Mouse (Mus musculus): ENCODE measurements around the gene Dph3. TPM values are rescaled to one million over a fixed set of nuclear protein-coding genes. Genes with fewer than 3 reads are reported as not detected.

Gene Dph3
- polyA plus RNA-seq, 1 experiment from 2014 or later, result 99.9 TPM

Other genes with a start within 250 kb of the Dph3 start
- gene Galnt15, start 56.7 kb downstream of the Dph3 start, polyA plus RNA-seq (2014; fragmentation: Nextera tagmentation; extraction: Ambion mirVana), result 0.05 TPM in 2 replicates
- 20.2 and 20.7 TPM in 2 replicates for gene Oxnad1, start 355 bp downstream of the Dph3 start, polyA plus RNA-seq (2014; fragmentation: Nextera tagmentation; extraction: Ambion mirVana)
- not detected in 2 replicates for gene Msmb, start 56.3 kb upstream of the Dph3 start, polyA plus RNA-seq (2014; fragmentation: Nextera tagmentation; extraction: Ambion mirVana)
- gene Ncoa4, start 74.1 kb upstream of the Dph3 start, polyA plus RNA-seq (2014; fragmentation: Nextera tagmentation; extraction: Ambion mirVana), result 102 and 105 TPM in 2 replicates
- 274 TPM in 2 replicates for gene Timm23, start 116.2 kb upstream of the Dph3 start, polyA plus RNA-seq (2014; fragmentation: Nextera tagmentation; extraction: Ambion mirVana)
- 61.2 and 63.6 TPM in 2 replicates for gene Parg, start 116.2 kb upstream of the Dph3 start, polyA plus RNA-seq (2014; fragmentation: Nextera tagmentation; extraction: Ambion mirVana)
- gene Ogdhl, start 236.3 kb upstream of the Dph3 start, polyA plus RNA-seq (2014; fragmentation: Nextera tagmentation; extraction: Ambion mirVana), result 18.3 and 18.8 TPM in 2 replicates

All from forebrain, embryonic 11.5 days (tissue).